Mouse (Mus musculus) forebrain, postnatal 0 days (tissue): ENCODE results near the gene D630045J12Rik. TPM values are rescaled to one million over a fixed set of nuclear protein-coding genes. Genes with fewer than 3 reads are reported as not detected.

Experiments used
- ATAC-seq: fragments of 200-750 bp; cut with Nextera tagmentation; 2 replicates; pipeline ENCODE4 v1.8.0; 2017; ENCODE audit warnings: mild to moderate bottlenecking, moderate library complexity
- DNase-seq: peaks from one replicate; pipeline ENCODE4 v3.0.0-alpha.2; 2015
- H3K27ac ChIP-seq: fragments of 300-500 bp; sonication (generic); 2 replicates; pipeline ENCODE4 v1.5.1; 2014; ENCODE audit warnings: low read depth, mild to moderate bottlenecking, antibody characterized with exemption, low read length, moderate library complexity, mixed read lengths
- H3K27me3 ChIP-seq: fragments of 300-500 bp; sonication (generic); 2 replicates; pipeline ENCODE4 v1.6.1; 2014; ENCODE audit warnings: mild to moderate bottlenecking, low read length, mixed read lengths; ENCODE audit not compliant: insufficient read depth
- H3K36me3 ChIP-seq: fragments of 300-500 bp; sonication (generic); 2 replicates; pipeline ENCODE4 v1.6.1; 2014; ENCODE audit warnings: mild to moderate bottlenecking, moderate library complexity; ENCODE audit not compliant: insufficient read depth
- H3K4me1 ChIP-seq: fragments of 300-500 bp; sonication (generic); 2 replicates; pipeline ENCODE4 v1.6.1; 2014; ENCODE audit warnings: antibody characterized with exemption; ENCODE audit not compliant: insufficient read depth
- H3K4me2 ChIP-seq: fragments of 300-500 bp; sonication (generic); 2 replicates; pipeline ENCODE4 v1.6.1; 2014; ENCODE audit warnings: low read depth, mild to moderate bottlenecking, moderate library complexity
- H3K4me3 ChIP-seq: fragments of 300-500 bp; sonication (generic); 2 replicates; pipeline ENCODE4 v1.5.1; 2014; ENCODE audit warnings: low read depth, low read length, mixed read lengths
- H3K9ac ChIP-seq: fragments of 300-500 bp; sonication (generic); 2 replicates; pipeline ENCODE4 v1.6.1; 2014; ENCODE audit warnings: mild to moderate bottlenecking
- H3K9me3 ChIP-seq: fragments of 300-500 bp; sonication (generic); 2 replicates; pipeline ENCODE4 v1.6.1; 2016; ENCODE audit warnings: low read length
- CTCF ChIP-seq: sonication (generic); IDR thresholded peaks from 2 replicates; pipeline ENCODE4 v1.5.1; 2016; ENCODE audit warnings: antibody characterized with exemption, control low read depth, low read depth
- WGBS: fragments of 180-500 bp; shearing (Covaris S2); extraction: QIAGEN DNeasy Blood & Tissue Kit; methylation state at CpG from one replicate; pipeline ENCODE4 v1.1.7; 2014; 5-methylcytosine and 5-hydroxymethylcytosine counted together
- polyA plus RNA-seq: library from polyadenylated mRNA; unstranded; fragments of >200 nt; fragmentation: Nextera tagmentation; extraction: Ambion mirVana; gene quantifications from 2 replicates; pipeline ENCODE4 v1.2.1, GENCODE M21; 2015
- total RNA-seq: library from RNA; depleted of rRNA; stranded (reverse); fragments of >200 nt; gene quantifications from 2 replicates; pipeline ENCODE4 v1.2.3, GENCODE M21; 2014

Gene D630045J12Rik
- total and polyA plus RNA-seq, 2 experiments from 2014 or later, result 11.4 to 38.7 TPM

DNA sequence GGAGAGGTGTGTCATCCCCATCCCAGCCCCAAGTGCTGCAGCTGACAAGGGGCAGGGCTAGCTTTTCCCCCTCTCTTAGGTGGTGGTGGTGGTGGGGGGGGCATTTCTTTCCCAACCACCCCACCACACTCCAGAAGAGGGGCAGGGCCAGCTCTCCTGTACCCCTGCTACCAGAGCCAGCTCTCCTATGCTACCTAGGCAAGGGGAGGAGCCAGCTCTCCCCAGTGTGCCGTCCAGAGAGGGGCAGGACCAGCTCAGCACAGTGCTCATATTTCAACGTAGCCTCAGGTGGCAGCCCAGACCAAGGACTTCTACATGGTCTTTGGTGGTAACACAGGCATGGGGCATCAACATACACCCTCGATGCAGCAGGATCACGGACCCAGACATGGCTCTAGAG, 50.0 kb downstream of the D630045J12Rik start:
- Histone ChIP-seq H3K4me1 (no peaks in the 10 kb centered on the region), H3K4me2 (no peak overlapping the region), H3K4me3 (no peak overlapping the region), H3K27ac (no peak overlapping the region), H3K36me3 (no peaks in the 10 kb centered on the region), H3K27me3 (no peaks in the 10 kb centered on the region), H3K9me3 (no peaks in the 10 kb centered on the region), H3K9ac (no peak overlapping the region)
- ATAC-seq (no peak), DNase-seq (no peak)
- 57% methylated on average over 4 of the region's 4 CpGs for WGBS
- no peak for TF ChIP-seq CTCF

DNA sequence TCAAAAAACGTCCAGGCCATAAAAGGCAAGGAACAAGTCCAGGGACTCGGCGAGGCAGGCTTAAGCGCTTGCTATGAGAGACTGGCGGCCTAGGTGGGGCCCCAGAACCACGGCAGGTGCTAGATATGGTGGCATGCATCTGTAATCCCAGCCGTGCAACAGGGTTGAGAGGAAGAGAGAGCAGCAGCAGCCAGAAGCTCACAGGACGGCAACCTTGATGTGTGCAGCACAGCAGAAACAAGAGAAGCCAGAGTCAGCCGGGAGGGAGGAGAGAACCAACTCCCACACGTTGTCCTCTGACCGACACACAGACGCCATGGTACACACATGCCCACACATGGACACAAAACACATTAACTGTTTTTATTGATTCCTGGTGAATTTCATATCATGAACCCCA, 51.0 kb downstream of the D630045J12Rik start:
- WGBS, result 84% methylated on average over 12 of the region's 12 CpGs
- no peak for DNase-seq
- Histone ChIP-seq H3K36me3 (no peaks in the 10 kb centered on the region), H3K9ac (no peak overlapping the region), H3K4me1 (no peaks in the 10 kb centered on the region), H3K4me2 (no peak overlapping the region), H3K27me3 (no peaks in the 10 kb centered on the region), H3K27ac (no peak overlapping the region), H3K9me3 (no peaks in the 10 kb centered on the region), H3K4me3 (no peak overlapping the region)
- ATAC-seq, result no peak
- no peak for TF ChIP-seq CTCF

DNA sequence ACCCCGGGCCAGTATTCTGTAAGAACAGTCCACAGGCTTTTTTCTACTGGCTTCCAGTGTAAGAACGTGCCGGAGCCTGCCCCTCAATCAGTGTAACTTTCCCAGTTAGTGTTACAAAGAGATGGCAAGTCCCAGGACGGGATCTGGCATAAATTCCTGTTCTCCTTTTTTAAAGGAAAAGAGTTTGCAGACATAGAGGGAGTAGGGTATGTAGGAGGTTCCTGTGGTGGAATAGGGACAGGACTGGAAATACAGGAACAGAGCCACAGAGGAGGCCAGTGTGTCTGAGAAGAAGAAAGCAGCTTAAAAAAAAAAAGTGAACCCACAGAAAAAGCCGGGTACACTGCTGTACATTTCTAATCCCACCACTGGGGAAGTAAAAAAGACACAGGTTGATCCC, 52.3 kb downstream of the D630045J12Rik start:
- H3K4me3 ChIP-seq, result no peak overlapping the region
- ATAC-seq, result no peak
- no peak overlapping the region for H3K4me2 ChIP-seq

DNA sequence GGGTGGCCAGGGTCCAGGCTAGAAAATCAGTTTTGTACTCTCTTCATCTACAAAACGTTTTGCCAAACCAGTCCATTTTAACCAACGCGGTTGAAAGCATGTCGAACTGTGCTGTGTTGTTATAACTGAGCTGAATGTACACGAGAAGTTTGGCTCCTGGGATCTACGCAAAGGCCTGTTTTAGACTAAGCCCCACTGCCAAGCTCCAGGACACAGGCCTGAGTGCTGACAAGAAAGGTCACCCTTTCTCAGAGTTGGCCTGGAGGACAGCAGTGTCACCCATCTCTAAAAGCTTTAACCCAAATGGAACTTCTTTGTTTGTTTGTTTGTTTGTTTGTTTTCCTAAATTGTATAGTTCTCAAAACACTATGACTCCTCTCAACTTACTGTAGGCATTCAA, 54.2 kb downstream of the D630045J12Rik start:
- no peak for ATAC-seq
- DNase-seq, result no peak
- WGBS, result 86% methylated on average over 6 of the region's 6 CpGs
- Histone ChIP-seq H3K36me3 (peaks cover 19% of the 10 kb centered on the region), H3K4me3 (no peak overlapping the region), H3K4me1 (no peaks in the 10 kb centered on the region), H3K4me2 (no peak overlapping the region), H3K9ac (no peak overlapping the region), H3K27me3 (no peaks in the 10 kb centered on the region), H3K9me3 (no peaks in the 10 kb centered on the region), H3K27ac (no peak overlapping the region)
- no peak for TF ChIP-seq CTCF

More for the DNA sequence above, 52.3 kb downstream of the D630045J12Rik start:
- 59% methylated on average over 5 of the region's 5 CpGs for WGBS
- Histone ChIP-seq H3K27me3 (no peaks in the 10 kb centered on the region), H3K27ac (no peak overlapping the region), H3K9ac (no peak overlapping the region), H3K36me3 (0 out of 2 replicates have a peak, but pooled peaks cover under 1% of the 10 kb centered on the region), H3K9me3 (no peaks in the 10 kb centered on the region), H3K4me1 (no peaks in the 10 kb centered on the region)
- no peak for DNase-seq
- TF ChIP-seq CTCF, result no peak

DNA sequence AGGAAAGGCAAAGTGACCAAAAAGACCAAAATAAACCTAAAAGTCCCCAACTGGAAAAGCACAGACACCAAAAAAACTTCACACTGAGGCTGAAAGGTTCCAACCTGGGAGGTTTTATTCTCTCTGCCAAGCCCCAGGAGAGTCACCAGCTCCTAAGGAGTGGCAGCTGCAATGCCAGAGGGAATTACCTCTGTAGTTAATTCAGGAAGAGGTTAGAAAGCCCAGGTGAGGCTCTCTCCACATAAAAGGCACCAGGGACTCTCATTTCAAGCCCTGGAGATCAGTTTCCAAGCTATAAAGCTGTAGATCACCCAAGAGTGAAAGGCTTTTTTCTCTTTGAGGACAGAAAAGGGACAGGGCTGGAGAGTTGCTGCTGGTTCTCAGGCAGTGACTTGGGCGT, 55.1 kb downstream of the D630045J12Rik start:
- ATAC-seq (no peak), DNase-seq (no peak)
- Histone ChIP-seq H3K9me3 (no peaks in the 10 kb centered on the region), H3K4me1 (no peaks in the 10 kb centered on the region), H3K36me3 (peaks cover 25% of the 10 kb centered on the region), H3K4me3 (no peak overlapping the region), H3K27ac (no peak overlapping the region; the same call in 1 of the 2 replicates), H3K27me3 (no peaks in the 10 kb centered on the region), H3K4me2 (no peak overlapping the region), H3K9ac (no peak overlapping the region)
- TF ChIP-seq CTCF, result no peak
- WGBS, result 69% methylated on average over 1 of the region's 1 CpGs

DNA sequence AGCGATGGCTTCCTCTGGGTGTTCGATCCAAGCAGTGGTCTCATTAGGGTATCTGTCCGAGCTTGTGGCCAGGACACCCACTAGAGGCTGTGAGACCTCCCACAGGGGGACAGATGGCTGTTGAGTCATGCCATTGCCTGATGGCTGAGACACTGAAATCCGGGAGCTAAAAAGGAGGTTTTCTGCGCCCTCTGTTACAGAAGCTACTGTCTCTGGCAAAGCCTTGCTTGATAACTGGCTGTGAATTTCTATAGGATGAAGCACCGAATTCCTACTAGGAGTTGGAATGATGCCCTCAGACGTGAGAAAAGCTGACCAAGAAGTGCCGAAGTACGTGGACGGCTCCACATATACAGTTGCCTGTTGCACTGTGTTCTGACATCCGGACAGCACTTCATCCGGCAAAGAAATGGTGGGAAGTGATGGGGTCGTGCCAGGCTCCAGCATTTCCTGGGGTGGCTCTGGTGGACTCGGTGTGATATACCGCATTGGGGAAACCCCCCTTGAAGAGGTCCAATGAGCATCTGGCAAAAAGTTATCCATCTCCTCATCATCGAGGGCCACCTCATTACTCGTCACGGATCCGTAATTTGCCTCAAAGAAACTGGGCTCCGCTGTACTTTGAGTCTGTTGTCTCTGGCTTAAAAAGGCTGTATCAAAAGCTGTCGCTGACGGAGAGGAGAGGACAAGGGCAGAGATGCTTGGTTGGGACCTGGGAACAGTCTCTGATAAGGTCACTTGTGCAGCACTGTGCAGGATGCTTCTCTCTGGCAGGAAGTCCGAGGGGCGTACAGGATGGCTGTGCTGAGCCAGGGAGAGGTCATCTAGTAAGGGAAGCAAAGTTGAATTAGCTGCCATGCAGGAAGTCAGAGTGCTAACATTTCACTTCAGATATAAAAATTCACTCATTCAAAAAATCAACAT, 57.3 kb downstream of the D630045J12Rik start:
- no peak overlapping the region for H3K9ac ChIP-seq
- no peak overlapping the region for H3K4me2 ChIP-seq
- DNase-seq, result no peak
- no peak for TF ChIP-seq CTCF
- H3K4me3 ChIP-seq, result no peak overlapping the region
- no peaks in the 10 kb centered on the region for H3K27me3 ChIP-seq
- ATAC-seq, result no peak
- no peak overlapping the region for H3K27ac ChIP-seq
- peaks cover 25% of the 10 kb centered on the region for H3K36me3 ChIP-seq
- 84% methylated on average over 24 of the region's 24 CpGs for WGBS
- H3K9me3 ChIP-seq, result no peaks in the 10 kb centered on the region
- no peaks in the 10 kb centered on the region for H3K4me1 ChIP-seq

DNA sequence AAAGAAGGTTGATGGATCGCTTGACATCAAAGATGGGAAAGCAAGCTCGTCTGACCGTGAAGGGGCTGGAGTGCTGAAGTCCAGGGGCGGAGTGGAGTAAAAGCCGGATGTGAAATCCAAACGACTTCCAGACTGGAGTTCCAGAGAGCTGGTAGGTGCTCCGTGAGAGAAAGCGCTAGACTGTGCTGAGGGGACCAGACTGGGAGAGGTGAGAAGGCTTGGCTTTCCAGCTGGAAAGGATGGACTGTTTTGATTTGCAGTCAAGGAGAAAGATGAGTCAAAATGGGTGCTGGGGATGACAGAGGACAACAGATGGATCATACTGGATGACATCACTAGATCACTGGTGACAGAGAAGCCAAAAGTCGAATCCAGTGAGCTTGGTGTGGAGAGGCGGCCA, 58.5 kb downstream of the D630045J12Rik start:
- Histone ChIP-seq H3K9ac (no peak overlapping the region), H3K4me3 (no peak overlapping the region), H3K4me1 (no peaks in the 10 kb centered on the region), H3K36me3 (peaks cover 25% of the 10 kb centered on the region), H3K27me3 (no peaks in the 10 kb centered on the region), H3K4me2 (no peak overlapping the region), H3K27ac (no peak overlapping the region), H3K9me3 (no peaks in the 10 kb centered on the region)
- TF ChIP-seq CTCF, result no peak
- ATAC-seq (no peak), DNase-seq (no peak)
- WGBS, result 89% methylated on average over 10 of the region's 10 CpGs
